Mouse (Mus musculus): ENCODE measurements around the gene Stx6.

DNA sequence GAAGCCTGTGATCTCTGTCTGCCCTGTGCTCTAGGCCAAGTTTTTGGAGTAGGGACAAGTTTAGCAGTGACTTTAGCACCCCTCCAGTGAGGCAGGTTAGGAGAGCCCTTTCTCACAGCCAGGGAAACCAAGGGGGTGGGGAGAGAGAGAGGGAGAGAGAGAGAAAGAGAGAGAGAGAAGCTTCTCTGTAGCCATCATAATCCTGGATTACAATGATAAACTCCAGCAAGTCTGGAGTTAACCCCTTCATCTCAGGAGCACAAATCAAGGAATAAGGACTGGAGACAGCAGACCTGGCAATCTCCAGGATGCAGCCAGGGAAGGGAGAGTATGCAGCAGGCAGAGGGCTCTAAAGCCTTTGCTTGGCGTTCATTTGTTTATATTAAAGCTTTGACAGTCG is 77.1 kb downstream of the Stx6 start:
- TF ChIP-seq CTCF (IDR thresholded peaks at IDR 0.05; ENCODE audit: extremely low read depth, insufficient read length, insufficient replicate concordance, low read depth, low read length): no peak
- TF ChIP-seq POLR2A (IDR thresholded peaks at IDR 0.05; ENCODE audit: low read depth, low read length): no peak
